Mouse (Mus musculus) small intestine, adult 2 months (tissue): ENCODE measurements at regions not wholly inside any gene's neighbourhood (a gene's known extent, or its start where the extent isn't known, plus 50 kb on each side); places are given as distances from the start of the nearest gene placed in this dataset.
"Not testable (repeated sequence)": the region's sequence is repeated elsewhere in the genome, so short reads cannot be mapped to it uniquely, and the experiment has no call there.

Experiments
- CTCF ChIP-seq: fragments of 200-500 bp; IDR thresholded peaks from 2 replicates; pipeline ENCODE4 v1.5.1; 2012; ENCODE audit warnings: low read depth, mild to moderate bottlenecking, control low read depth, inconsistent platforms, low read length, moderate library complexity, mixed read lengths; ENCODE audit not compliant: insufficient replicate concordance, insufficient read length; ENCODE audit errors: extremely low read depth
- POLR2A ChIP-seq: fragments of 200-500 bp; IDR thresholded peaks from 2 replicates; pipeline ENCODE4 v1.6.1; 2012; ENCODE audit warnings: low read depth, mild to moderate bottlenecking, control low read depth, inconsistent platforms, low read length, moderate library complexity

GRCm38 (mm10) chr12:107208826-107209225 lies 279.6 kb upstream of the 3110018I06Rik start:
- not testable (repeated sequence) for TF ChIP-seq POLR2A, CTCF
